Mouse (Mus musculus) adipocyte (in vitro differentiated cells): ENCODE measurements around the gene Isg20l2.

Experiments used
- DNase-seq: peaks from one replicate; pipeline ENCODE4 v3.0.0-alpha.2; 2016; ENCODE audit warnings: low spot score

Isg20l2 gene

DNA sequence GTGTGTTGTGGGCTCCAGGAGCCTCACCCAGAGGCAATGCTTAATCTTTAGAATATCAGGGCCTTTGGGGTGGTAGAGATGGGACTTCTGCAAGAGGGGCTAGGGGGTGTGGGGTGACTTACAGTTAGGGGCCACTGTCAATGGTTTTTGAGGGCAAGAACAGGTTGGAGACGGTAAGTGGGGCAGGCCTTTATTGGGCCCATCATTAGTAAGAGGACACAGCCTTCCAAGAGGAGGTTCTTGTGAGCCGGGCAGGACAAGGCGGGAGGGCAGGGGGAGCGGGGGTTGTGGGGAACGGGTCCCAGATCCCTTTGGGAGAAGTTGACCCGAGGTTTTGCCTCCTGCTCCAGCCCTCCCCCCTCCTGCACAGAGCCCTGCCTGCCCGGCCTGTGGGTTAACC lies 16.6 kb upstream of the Isg20l2 start:
- DNase-seq: no peak

- no peak for DNase-seq
Measured at GRCm38 (mm10) chr3:87913891-87914290, 16.2 kb upstream of the Isg20l2 start.

GRCm38 (mm10) chr3:87916990-87917389 lies 13.1 kb upstream of the Isg20l2 start:
- DNase-seq: no peak

GRCm38 (mm10) chr3:87918551-87918950 lies 11.6 kb upstream of the Isg20l2 start:
- no peak for DNase-seq

- DNase-seq: peak; percentile 98
Measured at GRCm38 (mm10) chr3:87919336-87920108, 10.6 kb upstream of the Isg20l2 start, which contains the start of gene Mrpl24. Mrpl24 (plus strand) TSS chr3:87919506.

- DNase-seq: no peak
Measured at GRCm38 (mm10) chr3:87920270-87920943, 9.7 kb upstream of the Isg20l2 start.

- DNase-seq: no peak
Measured at GRCm38 (mm10) chr3:87924996-87925395, 5.1 kb upstream of the Isg20l2 start.

- DNase-seq: no peak
Measured at GRCm38 (mm10) chr3:87927452-87927851, 2.7 kb upstream of the Isg20l2 start.

- DNase-seq: no peak
Measured at GRCm38 (mm10) chr3:87929341-87930077, 605 bp upstream of the Isg20l2 start.

DNA sequence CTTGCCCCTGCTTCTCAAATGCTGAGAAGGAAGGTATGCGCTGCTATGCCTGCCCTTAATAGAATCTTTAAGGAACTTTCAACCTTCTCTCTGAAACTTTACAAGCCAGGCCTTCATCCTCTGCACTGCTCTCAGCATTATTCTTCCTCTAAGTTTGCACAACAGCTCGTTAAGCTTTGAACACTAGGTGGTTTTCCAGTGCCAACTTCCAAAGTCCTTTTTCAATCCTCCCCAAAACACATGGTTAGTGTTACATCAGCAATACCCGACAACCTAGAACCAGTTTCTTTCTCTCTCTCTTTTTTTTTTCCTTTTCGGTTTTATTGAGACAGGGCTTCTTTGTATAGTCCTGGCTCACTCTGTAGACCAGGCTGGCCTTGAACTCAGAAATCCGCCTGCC lies 3.9 kb downstream of the Isg20l2 start:
- DNase-seq: no peak

DNA sequence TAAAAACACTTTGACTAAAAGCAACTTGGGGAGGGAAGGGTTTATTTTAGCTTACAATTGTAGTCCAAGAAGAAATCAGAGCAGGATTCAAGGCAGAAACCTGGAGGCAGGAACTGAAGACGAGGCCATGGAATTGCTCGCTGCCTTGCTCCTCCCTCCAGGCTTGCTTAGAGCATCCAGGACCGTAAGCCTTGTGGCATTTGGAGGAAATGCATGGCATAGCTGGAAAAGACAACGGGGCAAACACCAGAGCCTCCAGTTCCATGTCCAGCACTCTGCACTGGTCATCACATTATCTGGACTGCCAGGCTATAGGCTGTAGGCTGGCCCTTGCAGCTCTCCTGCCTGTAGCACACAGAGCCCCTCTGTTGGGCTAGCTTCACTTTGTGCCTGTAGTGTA lies 4.4 kb downstream of the Isg20l2 start:
- no peak for DNase-seq

DNA sequence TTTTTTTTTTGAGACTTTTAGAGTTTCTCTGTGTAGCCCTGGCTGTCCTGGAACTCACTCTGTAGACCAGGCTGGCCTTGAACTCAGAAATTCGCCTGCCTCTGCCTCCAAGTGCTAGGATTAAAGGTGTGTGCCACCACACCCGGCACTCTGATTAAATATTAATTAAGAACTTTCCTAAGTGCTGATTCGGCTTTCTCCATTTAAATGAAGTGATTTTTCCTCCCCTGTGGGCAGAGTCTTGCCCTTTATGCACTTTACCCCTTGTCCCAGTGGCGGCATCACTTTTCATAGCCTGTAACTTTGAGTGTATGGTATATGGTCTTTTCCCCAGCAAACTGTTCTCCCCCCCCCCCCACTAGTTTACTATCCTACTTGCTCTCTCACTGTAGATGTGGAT lies 5.1 kb downstream of the Isg20l2 start:
- no peak for DNase-seq

DNA sequence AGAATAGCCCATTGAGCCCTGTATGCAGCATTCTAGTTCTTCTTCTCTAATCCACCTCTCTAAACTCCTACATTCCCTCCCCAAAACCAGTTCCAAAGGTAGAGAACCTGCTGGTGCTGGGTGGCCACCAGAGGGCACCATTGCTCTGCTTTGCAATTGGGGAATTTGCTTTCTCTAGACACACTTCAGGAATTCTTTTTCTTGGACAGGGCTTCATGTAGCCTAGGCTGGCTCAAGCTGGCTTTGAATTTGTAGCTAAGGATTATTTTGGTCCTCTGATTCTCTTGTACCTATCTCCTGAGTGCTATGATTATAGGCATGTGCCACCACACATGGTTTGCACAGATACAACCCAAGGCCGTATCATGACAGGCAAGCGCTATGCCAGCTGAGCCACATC lies 5.7 kb downstream of the Isg20l2 start:
- DNase-seq: peak; percentile 85

DNA sequence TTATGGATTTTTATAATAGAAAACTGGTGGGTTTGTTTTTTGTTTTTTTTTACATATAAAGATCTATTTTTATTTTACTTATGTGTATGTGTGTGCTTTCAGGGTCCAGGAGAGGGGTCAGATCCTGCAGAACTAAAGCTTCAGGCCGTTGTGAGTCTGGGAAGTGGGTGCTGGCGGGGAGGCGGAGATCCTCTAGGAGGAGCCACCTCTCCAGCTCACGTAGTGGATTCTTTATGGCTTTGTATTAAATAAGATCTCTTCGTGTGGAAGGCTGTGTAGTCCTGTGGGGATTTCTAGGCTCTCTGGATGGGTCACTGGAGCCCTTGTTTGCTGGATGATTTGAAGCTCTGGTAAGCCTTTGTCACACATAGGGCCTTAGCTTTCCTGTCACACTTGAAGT lies 10.5 kb downstream of the Isg20l2 start:
- no peak for DNase-seq

DNA sequence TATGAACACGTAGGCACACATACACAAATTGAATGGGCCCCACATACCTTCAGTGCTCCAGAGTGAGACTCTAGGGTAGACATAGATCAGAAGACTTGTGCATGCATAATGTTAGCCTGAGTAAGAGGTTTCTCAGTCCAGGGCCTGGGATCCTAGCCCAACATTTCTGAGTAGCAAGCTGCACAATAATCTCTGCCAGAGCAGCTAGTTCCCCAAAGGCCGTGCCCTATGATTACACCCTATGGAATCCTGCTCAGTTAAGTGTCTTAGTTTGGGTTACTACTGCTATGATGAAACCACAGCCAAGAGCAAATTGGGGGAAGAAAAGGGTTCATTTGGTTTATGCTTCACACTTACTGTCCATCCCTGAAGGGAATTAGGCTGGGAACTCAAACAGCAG lies 12.4 kb downstream of the Isg20l2 start:
- peak; percentile 63 for DNase-seq

DNA sequence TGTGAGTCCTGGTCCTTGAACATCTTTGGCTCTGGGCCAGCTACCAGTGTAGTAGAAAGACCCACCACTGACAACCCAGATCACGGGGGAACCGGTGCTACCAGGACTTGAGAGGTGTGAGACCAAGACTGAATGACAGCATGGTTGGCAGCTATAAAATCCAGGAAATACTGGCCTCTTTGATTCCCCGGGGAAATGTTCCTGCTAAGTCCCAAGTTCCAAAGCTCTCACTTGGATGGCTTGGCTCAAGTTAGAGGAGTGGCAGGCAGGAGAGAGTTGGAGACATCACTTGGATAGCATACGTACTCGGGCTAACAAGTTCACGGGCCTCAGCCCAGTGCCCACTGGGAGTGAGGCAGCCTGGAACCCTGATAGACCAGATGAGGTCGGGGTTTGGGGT lies 13.5 kb downstream of the Isg20l2 start:
- peak; percentile 39 for DNase-seq

- no peak for DNase-seq
Measured at GRCm38 (mm10) chr3:87944838-87945600, 14.9 kb downstream of the Isg20l2 start.

- no peak for DNase-seq
Measured at GRCm38 (mm10) chr3:87945781-87946540, 15.8 kb downstream of the Isg20l2 start.

- no peak for DNase-seq
Measured at GRCm38 (mm10) chr3:87946541-87946860, 16.4 kb downstream of the Isg20l2 start.

DNA sequence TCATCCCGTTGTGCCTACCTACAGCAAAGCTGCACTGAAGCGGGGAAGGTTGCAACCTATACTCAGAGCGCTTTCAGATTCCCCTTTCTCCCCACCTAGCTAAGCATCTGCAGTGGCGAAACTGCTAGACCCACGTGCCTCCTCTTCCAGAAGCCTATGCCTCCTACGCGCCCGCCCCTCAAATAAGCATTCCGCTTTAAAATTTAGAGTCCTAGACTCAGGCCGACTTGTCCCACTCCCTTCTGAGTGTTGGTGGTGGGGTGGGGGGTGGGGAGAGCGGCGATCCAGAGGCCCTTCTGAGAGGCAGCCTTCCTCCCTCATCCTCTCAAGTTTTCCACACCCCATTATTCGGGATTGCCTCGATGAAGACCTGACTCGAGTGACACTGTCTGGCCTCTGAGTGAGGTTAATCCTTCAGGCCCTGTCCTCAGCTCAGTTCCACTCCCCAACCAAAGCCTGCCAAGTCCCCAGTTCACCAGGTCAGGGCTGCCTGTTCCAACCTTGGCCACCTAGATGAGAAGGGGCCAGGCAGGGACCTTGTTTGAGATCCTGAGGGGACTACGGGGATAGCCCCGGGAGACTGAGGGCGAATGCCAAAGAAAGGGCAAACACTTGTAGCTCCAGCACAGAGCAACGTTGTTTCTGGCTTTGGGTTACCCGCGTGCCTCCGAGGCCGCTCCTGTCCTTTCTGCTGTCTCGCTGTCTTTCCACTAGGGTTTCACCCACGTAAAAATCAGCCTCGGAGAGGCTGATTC lies 17.1 kb downstream of the Isg20l2 start:
- no peak for DNase-seq

DNA sequence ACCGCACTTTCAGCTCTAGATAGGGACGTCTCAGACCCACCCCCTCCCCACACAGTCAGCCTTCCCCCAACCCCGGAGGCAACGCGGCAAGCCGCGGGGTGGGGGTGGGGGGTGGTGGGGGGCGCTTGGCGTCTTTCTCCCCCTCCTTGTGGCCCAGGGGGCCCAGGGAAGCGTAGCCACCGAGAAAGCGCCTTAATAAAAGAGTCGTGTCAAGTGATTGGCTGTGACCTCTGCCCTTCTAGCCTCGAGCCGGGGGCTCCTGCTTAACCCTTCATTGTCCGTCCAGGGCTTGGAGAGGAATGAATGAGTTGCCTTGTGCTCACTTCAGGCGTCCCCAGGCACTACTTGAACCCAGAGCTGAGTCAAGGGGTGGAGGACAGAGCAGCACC lies 17.7 kb downstream of the Isg20l2 start:
- no peak for DNase-seq
